Mouse (Mus musculus) embryonic facial prominence, embryonic 12.5 days (tissue): Measurements from ENCODE around the gene Lig3. TPM values are rescaled to one million over a fixed set of nuclear protein-coding genes. Genes with fewer than 3 reads are reported as not detected.
A peak's percentile ranks its signal among the peaks of the same experiment; 100 is the strongest.
"Not testable (repeated sequence)": the region's sequence is repeated elsewhere in the genome, so short reads cannot be mapped to it uniquely, and the experiment has no call there.

ENCODE experiments used
- ATAC-seq: fragments of 200-750 bp; cut with Nextera tagmentation; 2 replicates; pipeline ENCODE4 v1.8.0; 2017; ENCODE audit not compliant: insufficient number of reproducible peaks, insufficient read depth, low FRiP score, low TSS enrichment
- H3K27ac ChIP-seq: fragments of 300-500 bp; sonication (generic); 2 replicates; pipeline ENCODE4 v1.5.1; 2016; ENCODE audit warnings: mild to moderate bottlenecking
- H3K27me3 ChIP-seq: fragments of 300-500 bp; sonication (generic); 2 replicates; pipeline ENCODE4 v1.6.1; 2016; ENCODE audit warnings: mild to moderate bottlenecking, moderate library complexity
- H3K36me3 ChIP-seq: fragments of 300-500 bp; sonication (generic); 2 replicates; pipeline ENCODE4 v1.6.1; 2016; ENCODE audit warnings: mild to moderate bottlenecking
- H3K4me1 ChIP-seq: fragments of 300-500 bp; sonication (generic); 2 replicates; pipeline ENCODE4 v1.6.1; 2016
- H3K4me2 ChIP-seq: fragments of 300-500 bp; sonication (generic); replicated peaks from 2 replicates; pipeline ENCODE4 v1.6.1; 2016; ENCODE audit warnings: mild to moderate bottlenecking, moderate library complexity
- H3K4me3 ChIP-seq: fragments of 300-500 bp; sonication (generic); 2 replicates; pipeline ENCODE4 v1.5.1; 2016; ENCODE audit warnings: mild to moderate bottlenecking
- H3K9ac ChIP-seq: fragments of 300-500 bp; sonication (generic); 2 replicates; pipeline ENCODE4 v1.6.1; 2016; ENCODE audit warnings: mild to moderate bottlenecking, moderate library complexity
- H3K9me3 ChIP-seq: fragments of 300-500 bp; sonication (generic); 2 replicates; pipeline ENCODE4 v1.6.1; 2016; ENCODE audit warnings: mild to moderate bottlenecking, moderate library complexity
- WGBS: fragments of 180-500 bp; shearing (Covaris S2); methylation state at CpG from one replicate; pipeline ENCODE4 v1.1.7; 2016; 5-methylcytosine and 5-hydroxymethylcytosine counted together
- polyA plus RNA-seq: library from polyadenylated mRNA; unstranded; fragments of >200 nt; fragmentation: Nextera tagmentation; extraction: Ambion mirVana; gene quantifications from 2 replicates; pipeline ENCODE4 v1.2.1, GENCODE M21; 2016

Gene Lig3
- polyA plus RNA-seq, 1 experiment from 2014 or later, result 45.6 TPM

GRCm38 (mm10) chr11:82780134-82780533 lies 774 bp upstream of the Lig3 start:
- H3K9me3 ChIP-seq, result no peaks in the 10 kb centered on the region
- H3K4me1 ChIP-seq, result peaks cover 15% of the 10 kb centered on the region
- peak overlapping the region; percentile 65 for H3K4me3 ChIP-seq
- peak overlapping the region; percentile 85 for H3K9ac ChIP-seq
- H3K27ac ChIP-seq, result no peak overlapping the region
- ATAC-seq, result no peak
- H3K27me3 ChIP-seq, result no peaks in the 10 kb centered on the region
- peaks cover 12% of the 10 kb centered on the region; the same call in 1 of the 2 replicates for H3K36me3 ChIP-seq
- peak overlapping the region; percentile 51 for H3K4me2 ChIP-seq
- 51% methylated on average over 5 of the region's 5 CpGs for WGBS

DNA sequence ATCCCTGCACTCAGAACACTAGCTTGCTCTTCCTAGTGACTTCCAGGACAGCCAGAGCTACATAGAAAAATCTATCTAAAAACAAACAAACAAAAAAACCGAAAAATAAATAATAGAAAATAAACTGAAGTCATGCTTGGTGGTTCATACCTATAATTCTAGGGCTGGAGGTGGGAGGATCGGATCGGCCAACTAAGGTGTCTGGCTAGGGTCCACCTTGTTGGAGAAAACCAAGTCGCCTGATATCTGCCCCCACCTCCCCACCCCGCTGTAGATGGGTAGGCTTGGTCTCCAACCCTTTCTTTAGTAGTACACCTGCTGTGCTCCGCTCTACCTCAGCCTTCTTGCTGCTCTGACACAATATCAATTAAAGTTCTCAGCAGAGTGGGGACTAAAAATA lies 1.3 kb downstream of the Lig3 start:
- WGBS, result 50% methylated on average over 6 of the region's 6 CpGs
- Histone ChIP-seq H3K4me3 (peak overlapping the region; percentile 65), H3K9me3 (no peaks in the 10 kb centered on the region), H3K4me2 (peak overlapping the region; percentile 51), H3K27ac (0 out of 2 replicates have a peak overlapping the region, but pooled peaks have one; percentile 98), H3K36me3 (peaks cover 32% of the 10 kb centered on the region; the same call in 1 of the 2 replicates), H3K9ac (peak overlapping the region; percentile 85), H3K4me1 (peaks cover 15% of the 10 kb centered on the region), H3K27me3 (no peaks in the 10 kb centered on the region)
- ATAC-seq, result no peak

DNA sequence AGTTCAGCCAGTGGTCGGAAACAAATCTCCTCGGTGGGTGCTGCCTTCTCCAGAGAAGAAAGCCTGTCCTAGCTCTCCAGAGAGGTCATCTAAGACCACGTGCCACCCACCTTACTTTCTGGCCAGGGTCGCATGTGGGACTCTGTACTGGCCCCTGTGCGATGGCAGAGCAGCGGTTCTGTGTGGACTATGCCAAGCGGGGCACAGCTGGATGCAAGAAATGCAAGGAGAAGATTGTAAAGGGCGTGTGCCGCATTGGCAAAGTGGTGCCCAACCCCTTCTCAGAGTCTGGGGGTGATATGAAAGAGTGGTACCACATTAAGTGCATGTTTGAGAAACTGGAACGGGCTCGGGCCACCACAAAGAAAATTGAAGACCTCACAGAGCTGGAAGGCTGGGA lies 2.5 kb downstream of the Lig3 start:
- Histone ChIP-seq H3K9me3 (no peaks in the 10 kb centered on the region), H3K4me3 (no peak overlapping the region), H3K4me2 (no peak overlapping the region), H3K27ac (no peak overlapping the region), H3K36me3 (peaks cover 45% of the 10 kb centered on the region), H3K27me3 (no peaks in the 10 kb centered on the region), H3K9ac (no peak overlapping the region), H3K4me1 (peaks cover 15% of the 10 kb centered on the region)
- ATAC-seq, result no peak
- WGBS, result 96% methylated on average over 11 of the region's 11 CpGs

GRCm38 (mm10) chr11:82806656-82807055 lies 25.7 kb downstream of the Lig3 start:
- Histone ChIP-seq H3K4me1 (no peaks in the 10 kb centered on the region), H3K36me3 (peaks cover 18% of the 10 kb centered on the region), H3K27ac (no peak overlapping the region), H3K27me3 (no peaks in the 10 kb centered on the region), H3K9me3 (no peaks in the 10 kb centered on the region), H3K4me3 (no peak overlapping the region), H3K4me2 (no peak overlapping the region), H3K9ac (no peak overlapping the region)
- WGBS, result 84% methylated on average over 3 of the region's 3 CpGs
- ATAC-seq, result no peak

DNA sequence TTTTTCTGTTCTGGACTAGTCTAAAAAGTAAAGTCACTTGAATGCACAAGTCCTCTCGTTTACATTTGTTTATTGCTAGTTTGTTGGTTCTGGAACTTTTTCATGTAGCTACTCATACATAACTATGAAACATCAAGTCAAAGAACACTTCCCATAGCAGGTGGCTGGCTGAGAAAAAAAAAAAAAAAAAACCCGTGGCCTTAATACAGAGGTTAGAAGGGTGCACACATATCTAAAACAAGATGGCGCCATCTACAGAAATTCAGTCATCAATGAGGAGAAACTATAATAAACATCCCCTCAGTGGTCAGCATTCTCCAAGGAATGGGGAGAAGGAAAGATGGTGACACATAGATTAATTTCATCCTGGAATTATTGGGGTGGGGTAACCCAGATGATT lies 26.5 kb downstream of the Lig3 start:
- Histone ChIP-seq H3K27ac (no peak overlapping the region), H3K9me3 (no peaks in the 10 kb centered on the region), H3K4me2 (no peak overlapping the region), H3K27me3 (no peaks in the 10 kb centered on the region), H3K36me3 (peaks cover 12% of the 10 kb centered on the region), H3K4me3 (no peak overlapping the region), H3K9ac (no peak overlapping the region), H3K4me1 (0 out of 2 replicates have a peak, but pooled peaks cover 3% of the 10 kb centered on the region)
- 81% methylated on average over 3 of the region's 3 CpGs for WGBS
- ATAC-seq, result no peak

GRCm38 (mm10) chr11:82808485-82808884 lies 27.6 kb downstream of the Lig3 start:
- WGBS, result 72% methylated on average over 5 of the region's 5 CpGs
- 0 out of 2 replicates have a peak, but pooled peaks cover 3% of the 10 kb centered on the region for H3K4me1 ChIP-seq
- no peaks in the 10 kb centered on the region for H3K9me3 ChIP-seq
- no peak overlapping the region for H3K4me3 ChIP-seq
- H3K9ac ChIP-seq, result no peak overlapping the region
- H3K27me3 ChIP-seq, result no peaks in the 10 kb centered on the region
- peaks cover 1% of the 10 kb centered on the region for H3K36me3 ChIP-seq
- no peak overlapping the region for H3K27ac ChIP-seq
- no peak for ATAC-seq
- H3K4me2 ChIP-seq, result no peak overlapping the region

- no peak overlapping the region for H3K4me3 ChIP-seq
- no peak overlapping the region for H3K9ac ChIP-seq
- peaks cover 5% of the 10 kb centered on the region; the same call in 1 of the 2 replicates for H3K4me1 ChIP-seq
- no peak for ATAC-seq
- H3K36me3 ChIP-seq, result no peaks in the 10 kb centered on the region
- no peak overlapping the region for H3K4me2 ChIP-seq
- H3K9me3 ChIP-seq, result no peaks in the 10 kb centered on the region
- WGBS, result 56% methylated on average over 4 of the region's 4 CpGs
- no peak overlapping the region for H3K27ac ChIP-seq
- no peaks in the 10 kb centered on the region for H3K27me3 ChIP-seq
Measured at GRCm38 (mm10) chr11:82819350-82819749, 38.4 kb downstream of the Lig3 start.

DNA sequence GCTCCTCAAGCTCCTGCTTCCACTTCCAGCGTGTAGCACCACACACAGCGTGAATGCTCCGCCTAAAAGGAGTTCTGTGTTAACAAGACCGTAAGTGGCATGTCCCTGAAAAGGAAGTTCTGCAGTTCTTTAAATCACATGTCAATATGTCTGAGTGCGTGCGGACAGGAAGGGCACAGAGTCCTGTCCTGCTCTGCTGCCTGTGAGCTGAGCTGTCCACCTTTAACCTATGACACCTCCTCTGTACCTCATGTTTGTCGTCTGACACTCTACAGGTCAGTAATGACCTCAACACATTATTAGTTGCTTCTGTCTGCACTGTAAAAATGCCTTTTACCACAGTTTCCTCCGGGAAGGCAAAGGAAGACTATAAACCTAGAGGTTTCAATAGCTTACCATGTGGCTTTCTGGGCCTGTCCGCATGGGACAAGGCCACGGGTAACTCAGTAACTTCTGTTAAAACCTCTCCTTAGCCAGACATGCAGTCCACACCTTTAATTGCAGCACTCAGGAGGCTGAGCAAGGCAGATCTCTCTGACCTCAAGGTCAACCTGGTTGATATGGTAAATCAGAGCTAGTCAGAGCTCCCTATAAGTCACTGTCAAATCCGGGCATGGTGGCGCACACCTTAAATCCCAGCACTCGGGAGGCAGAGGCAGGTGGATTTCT lies 40.0 kb downstream of the Lig3 start:
- peaks cover 5% of the 10 kb centered on the region; the same call in 1 of the 2 replicates for H3K4me1 ChIP-seq
- WGBS, result 83% methylated on average over 13 of the region's 13 CpGs
- H3K27me3 ChIP-seq, result no peaks in the 10 kb centered on the region
- H3K27ac ChIP-seq, result no peak overlapping the region
- no peak overlapping the region for H3K4me3 ChIP-seq
- H3K36me3 ChIP-seq, result no peaks in the 10 kb centered on the region
- no peak overlapping the region for H3K9ac ChIP-seq
- no peak for ATAC-seq
- no peaks in the 10 kb centered on the region for H3K9me3 ChIP-seq
- H3K4me2 ChIP-seq, result no peak overlapping the region

DNA sequence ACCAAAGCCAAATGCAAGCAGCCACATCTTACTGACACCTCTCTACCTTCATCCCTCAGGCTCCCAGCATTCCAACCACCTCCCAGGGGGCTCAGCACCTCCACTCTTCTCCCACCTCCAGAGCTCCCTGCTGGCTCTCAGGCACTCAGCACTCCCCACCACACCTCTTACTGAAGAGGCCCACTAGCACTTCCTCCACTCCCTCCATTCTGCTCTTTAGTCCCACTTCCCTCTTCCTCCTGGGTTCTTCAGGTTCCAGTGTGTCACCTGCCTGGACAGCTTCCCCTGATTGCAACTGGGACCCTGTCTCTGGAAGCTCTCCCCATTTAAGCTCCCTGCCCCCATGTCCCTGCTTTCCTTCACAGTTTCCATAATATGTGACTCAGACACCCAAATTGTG lies 45.9 kb downstream of the Lig3 start:
- Histone ChIP-seq H3K27me3 (no peaks in the 10 kb centered on the region), H3K36me3 (no peaks in the 10 kb centered on the region), H3K9ac (no peak overlapping the region), H3K27ac (no peak overlapping the region), H3K4me2 (no peak overlapping the region), H3K4me1 (peaks cover 16% of the 10 kb centered on the region), H3K9me3 (no peaks in the 10 kb centered on the region), H3K4me3 (no peak overlapping the region)
- no peak for ATAC-seq

- H3K27ac ChIP-seq, result no peak overlapping the region
- H3K4me2 ChIP-seq, result peak overlapping the region; percentile 29
- 23% methylated on average over 10 of the region's 10 CpGs for WGBS
- no peak overlapping the region for H3K4me3 ChIP-seq
- no peaks in the 10 kb centered on the region for H3K36me3 ChIP-seq
- H3K27me3 ChIP-seq, result no peaks in the 10 kb centered on the region
- H3K9me3 ChIP-seq, result no peaks in the 10 kb centered on the region
- peaks cover 12% of the 10 kb centered on the region for H3K4me1 ChIP-seq
- no peak overlapping the region for H3K9ac ChIP-seq
- no peak for ATAC-seq
Measured at GRCm38 (mm10) chr11:82831008-82831893, 50.3 kb downstream of the Lig3 start.

DNA sequence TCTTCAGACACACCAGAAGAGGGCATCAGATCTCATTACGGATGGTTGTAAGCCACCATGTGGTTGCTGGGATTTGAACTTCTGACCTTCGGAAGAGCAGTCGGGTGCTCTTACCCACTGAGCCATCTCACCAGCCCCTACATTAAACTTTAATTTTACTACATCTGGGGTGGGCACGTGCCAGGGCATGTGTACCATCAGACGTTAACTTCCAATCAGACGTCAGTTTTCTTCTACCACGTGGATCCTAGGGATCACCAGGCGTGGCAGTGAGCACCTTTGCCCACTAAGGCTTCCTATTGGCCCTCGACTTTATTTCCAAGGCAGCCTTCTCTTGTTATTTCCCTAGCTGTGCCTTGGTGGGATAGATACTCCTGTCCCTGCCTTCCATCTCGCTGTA lies 51.5 kb downstream of the Lig3 start:
- not testable (repeated sequence) for H3K36me3 ChIP-seq, H3K9me3 ChIP-seq, H3K4me2 ChIP-seq, H3K27me3 ChIP-seq, ATAC-seq, H3K9ac ChIP-seq, H3K27ac ChIP-seq, H3K4me3 ChIP-seq
- H3K4me1 ChIP-seq, result peaks cover 12% of the 10 kb centered on the region
- 78% methylated on average over 10 of the region's 10 CpGs for WGBS

- Histone ChIP-seq H3K36me3 (no peaks in the 10 kb centered on the region), H3K4me1 (peaks cover 14% of the 10 kb centered on the region), H3K27me3 (no peaks in the 10 kb centered on the region), H3K4me2 (no peak overlapping the region), H3K9ac (no peak overlapping the region), H3K27ac (no peak overlapping the region), H3K4me3 (no peak overlapping the region), H3K9me3 (no peaks in the 10 kb centered on the region)
- WGBS, result 90% methylated on average over 8 of the region's 8 CpGs
- no peak for ATAC-seq
Measured at GRCm38 (mm10) chr11:82833929-82834328, 53.0 kb downstream of the Lig3 start.
